Mouse (Mus musculus) adrenal gland, adult 8-10 months (tissue): ENCODE data around the gene Rpusd1. TPM values are rescaled to one million over a fixed set of nuclear protein-coding genes. Genes with fewer than 3 reads are reported as not detected.
"Not testable (repeated sequence)": the region's sequence is repeated elsewhere in the genome, so short reads cannot be mapped to it uniquely, and the experiment has no call there.

Experiments
- DNase-seq: peaks from one replicate; pipeline ENCODE4 v3.0.0; 2022
- total RNA-seq, 4 experiments: library from RNA; stranded (reverse); gene quantifications; 2 replicates each; pipeline ENCODE4 v1.2.4; 2022

The Rpusd1 gene
- total RNA-seq, 4 experiments from 2014 or later, result 17.8 to 23.5 (median 20.4) TPM

- no peak for DNase-seq
Measured at GRCm38 (mm10) chr17:25738861-25739260, 11.4 kb downstream of the Rpusd1 start.

- not testable (repeated sequence) for DNase-seq
Measured at GRCm38 (mm10) chr17:25741471-25741870, 14.0 kb downstream of the Rpusd1 start.

GRCm38 (mm10) chr17:25743831-25744230, 16.4 kb downstream of the Rpusd1 start:
- DNase-seq, result peak; percentile 75

GRCm38 (mm10) chr17:25744311-25744710, 16.8 kb downstream of the Rpusd1 start:
- DNase-seq, result peak; percentile 47

- DNase-seq, result peak; percentile 39
Measured at GRCm38 (mm10) chr17:25748238-25748637, 20.8 kb downstream of the Rpusd1 start.

GRCm38 (mm10) chr17:25749314-25749713, 21.8 kb downstream of the Rpusd1 start:
- no peak for DNase-seq

GRCm38 (mm10) chr17:25751446-25751845, 24.0 kb downstream of the Rpusd1 start:
- DNase-seq, result peak; percentile 53

- no peak for DNase-seq
Measured at GRCm38 (mm10) chr17:25754241-25754640, 26.8 kb downstream of the Rpusd1 start, which contains the start of gene Msln. Gene Msln, minus strand, starts transcription at chr17:25754378.

GRCm38 (mm10) chr17:25755086-25755485, 27.6 kb downstream of the Rpusd1 start:
- DNase-seq, result no peak

GRCm38 (mm10) chr17:25755627-25756377, 28.3 kb downstream of the Rpusd1 start:
- no peak for DNase-seq

GRCm38 (mm10) chr17:25756378-25757242, 29.1 kb downstream of the Rpusd1 start:
- DNase-seq, result no peak

GRCm38 (mm10) chr17:25757691-25758090, 30.2 kb downstream of the Rpusd1 start:
- no peak for DNase-seq

GRCm38 (mm10) chr17:25760148-25760547, 32.7 kb downstream of the Rpusd1 start:
- no peak for DNase-seq

- DNase-seq, result no peak
Measured at GRCm38 (mm10) chr17:25761561-25761970, 34.1 kb downstream of the Rpusd1 start.

- DNase-seq, result no peak
Measured at GRCm38 (mm10) chr17:25762591-25762990, 35.1 kb downstream of the Rpusd1 start.

GRCm38 (mm10) chr17:25765886-25766285, 38.4 kb downstream of the Rpusd1 start:
- DNase-seq, result no peak

GRCm38 (mm10) chr17:25769331-25769730, 41.9 kb downstream of the Rpusd1 start:
- no peak for DNase-seq

GRCm38 (mm10) chr17:25773549-25774120, 46.2 kb downstream of the Rpusd1 start, which contains the start of gene Narfl:
Gene Narfl, plus strand, starts transcription at chr17:25773776.
- peak; percentile 95 for DNase-seq

- DNase-seq, result no peak
Measured at GRCm38 (mm10) chr17:25775318-25776062, 48.0 kb downstream of the Rpusd1 start.

GRCm38 (mm10) chr17:25777948-25778347, 50.5 kb downstream of the Rpusd1 start:
- DNase-seq, result no peak
